Mouse (Mus musculus) thymus, postnatal 10 days (tissue): ENCODE results near the gene Chac2.
A peak's percentile ranks its signal among the peaks of the same experiment; 100 is the strongest.
"Not testable (repeated sequence)": the region's sequence is repeated elsewhere in the genome, so short reads cannot be mapped to it uniquely, and the experiment has no call there.

ENCODE experiments used
- DNase-seq, 2 experiments: peaks; one replicate each; pipeline ENCODE4 v3.0.0; 2021; ENCODE audit warnings: low spot score in 2 of 2

The Chac2 gene

GRCm38 (mm10) chr11:30985877-30986624 lies at the start of gene Chac2:
Gene Chac2 (minus strand): TSS chr11:30986350.
- peak; percentile 63 to 72 for DNase-seq

DNA sequence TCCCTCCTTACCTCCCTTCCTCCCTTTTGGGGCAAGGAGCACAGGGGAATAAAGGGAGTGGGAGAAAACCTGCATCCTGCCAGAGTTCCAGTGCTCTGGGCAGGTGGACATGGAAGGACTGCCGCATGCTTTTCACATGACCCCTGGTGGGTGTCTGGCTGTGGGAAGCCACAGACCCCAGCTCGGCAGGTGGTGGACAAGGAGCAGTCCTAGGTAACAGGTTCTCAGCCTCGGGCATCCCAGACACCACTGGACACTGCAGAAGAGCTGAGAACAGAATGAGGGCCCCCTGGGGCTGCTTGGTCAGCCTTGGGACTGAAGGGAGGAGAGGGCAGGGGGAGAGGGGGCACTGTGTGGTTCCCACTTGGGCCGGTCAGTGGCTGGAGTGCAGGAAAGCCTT lies 48.8 kb upstream of the Chac2 start:
- DNase-seq: no peak

- DNase-seq: not testable (repeated sequence)
Observed at GRCm38 (mm10) chr11:31017466-31017865, 31.3 kb upstream of the Chac2 start.

DNA sequence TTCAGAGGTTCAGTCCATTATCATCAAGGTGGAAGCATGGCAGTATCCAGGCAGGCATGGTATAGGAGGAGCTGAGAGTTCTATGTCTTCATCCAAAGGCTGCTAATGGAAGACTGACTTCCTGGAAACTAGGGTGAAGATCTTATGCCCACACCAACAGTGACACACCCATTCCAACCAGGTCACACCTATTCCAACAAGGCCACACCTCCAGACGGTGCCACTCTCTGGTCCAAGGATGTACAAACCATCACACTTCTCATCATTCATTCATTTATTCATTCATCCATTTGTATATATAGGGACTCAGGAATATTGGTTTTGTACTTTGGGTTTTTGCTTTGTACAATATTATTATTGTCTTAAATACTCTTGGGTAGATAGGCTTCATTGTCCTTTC lies 23.5 kb upstream of the Chac2 start:
- DNase-seq: not testable (repeated sequence)

- DNase-seq: no peak
Observed at GRCm38 (mm10) chr11:31001169-31001908, 15.2 kb upstream of the Chac2 start.

DNA sequence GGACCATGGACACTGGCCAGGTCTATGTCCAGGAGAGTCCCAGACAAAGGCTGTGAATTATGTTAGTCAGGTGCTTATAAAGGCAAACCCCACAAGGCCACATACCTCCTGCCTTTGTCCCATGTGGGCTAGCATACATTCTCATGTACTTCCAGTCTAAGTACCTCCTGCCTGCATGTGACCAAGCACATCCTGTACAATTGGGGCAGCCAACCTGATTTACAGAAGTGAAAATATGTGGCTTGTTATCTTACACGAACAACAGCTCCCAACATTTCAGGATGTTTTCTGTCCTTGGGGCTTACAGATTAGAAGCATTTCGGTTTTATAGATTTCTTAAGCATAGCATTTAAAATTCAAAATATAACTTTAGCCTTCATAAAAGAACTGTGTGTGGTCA lies 13.9 kb upstream of the Chac2 start:
- no peak for DNase-seq

- DNase-seq: no peak
Observed at GRCm38 (mm10) chr11:30998704-30999103, 12.6 kb upstream of the Chac2 start.

DNA sequence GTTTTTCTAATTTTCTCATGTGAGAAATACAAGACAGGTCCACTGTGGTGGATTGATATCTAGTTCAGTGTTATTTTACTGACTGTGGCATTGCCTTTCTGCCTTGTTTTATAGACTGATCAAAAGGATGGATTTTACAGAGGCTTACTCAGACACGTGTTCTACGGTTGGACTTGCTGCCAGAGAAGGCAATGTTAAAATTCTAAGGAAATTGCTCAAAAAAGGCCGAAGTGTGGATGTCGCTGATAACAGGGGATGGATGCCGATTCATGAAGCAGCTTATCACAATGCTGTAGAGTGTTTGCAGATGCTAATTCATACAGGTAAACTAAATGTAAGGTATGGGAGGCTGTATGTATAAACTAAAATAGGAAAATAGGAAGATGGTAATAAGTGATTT lies 12.0 kb upstream of the Chac2 start:
- no peak for DNase-seq

DNA sequence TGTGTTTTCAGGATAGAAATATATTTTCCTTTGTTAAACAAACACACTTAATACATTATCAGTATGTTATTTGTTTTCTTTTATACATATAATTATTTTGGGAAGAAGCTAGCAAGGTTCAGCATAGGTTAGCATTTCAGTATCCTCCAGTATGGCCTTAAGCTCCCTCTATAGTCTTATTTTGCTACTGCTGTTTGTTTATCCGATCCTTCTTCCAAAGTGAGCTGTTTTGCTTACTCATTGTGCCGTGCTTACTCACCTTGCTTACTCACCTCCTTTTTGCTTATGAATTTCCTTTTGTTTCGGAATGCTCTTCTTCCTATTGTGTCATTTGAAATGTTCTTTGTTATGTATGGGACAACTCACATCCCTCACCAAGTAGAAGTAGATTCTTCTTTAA lies 10.5 kb upstream of the Chac2 start:
- no peak for DNase-seq

GRCm38 (mm10) chr11:30986625-30987017 lies 471 bp upstream of the Chac2 start:
- no peak for DNase-seq

DNA sequence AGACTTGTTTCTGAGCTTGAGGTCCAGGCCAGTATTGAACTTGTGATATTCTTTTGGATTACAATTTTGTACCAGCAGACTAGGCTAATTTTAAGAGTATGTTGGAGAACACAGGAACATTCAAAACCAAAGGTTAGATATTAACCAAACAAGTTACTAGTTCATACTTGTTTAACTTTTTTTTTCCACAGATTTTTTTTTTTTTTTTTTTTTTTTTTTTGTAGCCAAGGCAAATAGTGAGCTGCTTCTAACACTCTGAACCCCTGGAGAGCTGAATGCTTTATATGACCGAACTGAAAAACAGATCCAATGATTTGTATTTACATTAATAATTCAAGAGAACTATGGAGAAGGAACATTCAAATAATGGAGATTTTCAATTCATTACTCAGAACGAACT lies 913 bp downstream of the Chac2 start:
- DNase-seq: no peak

- DNase-seq: peak; percentile 86 to 87
Observed at GRCm38 (mm10) chr11:30954279-30954725, 31.8 kb downstream of the Chac2 start, which contains the start of gene Erlec1. Gene Erlec1 (minus strand): TSS chr11:30954335.

DNA sequence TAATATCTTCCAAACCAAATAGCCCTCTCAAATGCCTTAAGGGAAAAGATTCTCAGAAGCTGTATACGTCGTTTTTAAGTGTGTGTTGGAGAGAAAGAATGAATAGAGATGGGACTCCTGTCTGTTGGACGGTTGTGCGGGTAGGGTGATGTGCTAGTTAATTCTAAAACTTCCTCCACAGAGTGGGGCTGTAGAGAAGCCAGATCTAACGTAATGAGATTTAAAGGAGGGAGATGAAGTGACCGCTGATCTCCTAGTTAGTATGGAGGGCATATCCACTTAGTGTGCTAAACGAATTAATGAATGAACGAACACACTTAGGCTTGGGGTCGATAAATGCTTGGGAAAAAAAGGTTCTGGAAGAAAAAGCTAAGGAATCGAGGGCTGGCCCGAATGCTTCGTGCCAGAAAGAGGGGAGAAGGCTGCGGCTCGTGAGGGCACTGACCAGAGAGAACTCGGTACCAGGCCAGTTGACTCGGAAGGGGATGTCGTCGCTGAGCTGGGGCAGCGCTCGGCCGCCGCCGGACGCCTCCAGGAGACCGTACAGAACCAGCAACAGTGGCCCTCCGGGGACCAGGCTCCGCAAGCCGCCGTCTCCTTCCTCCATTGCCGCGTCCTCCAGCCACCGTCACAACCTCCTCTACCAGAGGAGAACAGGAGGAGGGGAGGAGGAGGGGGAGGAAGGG lies 32.5 kb downstream of the Chac2 start:
- DNase-seq: peak; percentile 42 to 52

GRCm38 (mm10) chr11:30952829-30953228 lies 33.3 kb downstream of the Chac2 start:
- DNase-seq: no peak

DNA sequence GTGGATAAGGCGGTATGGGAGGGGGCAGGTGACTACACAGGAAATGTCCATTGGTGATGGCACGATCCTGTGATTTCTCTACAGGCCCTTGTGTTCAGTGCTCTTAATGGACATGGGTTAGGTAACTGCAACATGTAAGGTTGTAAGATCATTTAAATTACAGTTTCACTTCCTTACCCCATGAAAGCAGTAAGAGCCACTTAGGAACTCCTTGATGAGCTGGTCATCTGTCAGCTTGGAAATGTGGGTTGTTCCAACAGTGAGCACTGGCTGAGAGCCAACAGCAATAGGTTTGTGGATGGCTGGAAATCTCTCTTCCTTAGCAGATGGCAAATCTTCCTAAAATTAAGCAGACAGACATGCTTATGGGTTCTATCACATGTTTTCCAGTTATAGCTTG lies 42.6 kb downstream of the Chac2 start:
- no peak for DNase-seq

DNA sequence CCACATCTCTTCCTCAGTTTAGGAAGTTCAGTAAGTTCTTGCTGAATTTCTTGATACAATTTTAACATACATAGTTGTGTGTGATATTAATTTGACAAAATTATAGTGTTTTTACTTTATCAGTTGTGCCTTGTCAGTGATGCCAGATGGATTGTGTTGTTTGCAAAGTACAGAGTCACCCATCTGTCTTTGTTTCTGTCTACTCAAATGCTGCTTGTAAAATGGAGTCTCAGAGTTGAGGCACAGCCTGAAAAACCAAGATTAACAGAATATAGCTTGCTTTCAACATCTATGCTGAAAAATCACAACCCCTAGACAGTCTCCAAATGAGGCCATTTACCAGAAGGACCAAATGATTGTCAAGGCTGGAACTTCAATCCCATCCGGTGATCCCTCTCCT lies 57.7 kb downstream of the Chac2 start:
- DNase-seq: no peak

GRCm38 (mm10) chr11:30928079-30928478 lies 58.1 kb downstream of the Chac2 start:
- DNase-seq: no peak
